Mouse (Mus musculus) thymus, postnatal 25 days (tissue): ENCODE data around the gene Sdhaf3.
A peak's percentile ranks its signal among the peaks of the same experiment; 100 is the strongest.
"Not testable (repeated sequence)": the region's sequence is repeated elsewhere in the genome, so short reads cannot be mapped to it uniquely, and the experiment has no call there.

Experiments used
- DNase-seq: peaks from one replicate; pipeline ENCODE4 v3.0.0; 2022

Gene Sdhaf3

DNA sequence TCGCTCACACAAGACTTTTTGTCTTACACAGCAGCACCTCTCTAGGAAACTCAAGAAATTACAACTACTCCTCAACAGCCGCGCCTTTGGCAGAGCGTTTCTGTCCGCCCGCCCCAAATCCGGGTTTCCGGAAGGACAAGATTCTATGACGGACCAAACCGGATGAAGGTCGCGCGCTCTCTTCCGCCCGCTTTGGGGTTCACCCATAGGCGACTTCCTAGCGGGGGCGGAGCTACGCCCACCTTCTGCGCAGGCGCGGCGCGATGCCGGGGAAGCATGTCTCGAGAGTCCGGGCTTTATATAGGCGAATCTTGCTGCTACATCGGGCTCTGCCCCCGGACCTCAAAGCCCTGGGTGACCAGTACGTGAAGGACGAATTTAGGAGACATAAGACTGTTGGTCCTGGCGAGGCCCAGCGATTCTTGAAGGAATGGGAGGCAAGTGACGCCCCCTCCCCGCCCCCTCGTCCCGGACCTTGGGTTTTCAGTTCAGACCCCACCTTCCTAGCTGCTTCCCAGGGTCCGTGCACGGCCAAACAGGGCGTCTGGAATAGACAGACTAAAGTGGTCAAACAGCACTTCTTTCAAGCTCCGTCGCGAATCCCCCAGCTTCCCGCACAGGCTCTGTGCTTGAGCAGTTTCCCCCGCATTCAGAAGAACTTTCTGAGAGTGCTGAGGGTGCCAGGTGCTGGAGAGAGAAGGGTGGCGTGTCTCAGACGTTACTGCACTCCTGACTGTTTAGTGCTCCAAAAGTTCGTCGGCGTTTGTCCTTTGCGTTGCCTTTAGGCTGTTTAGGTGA is at the start of gene Sdhaf3:
Gene Sdhaf3 (plus strand): TSS at position 241 of the 798 bp plus-strand sequence.
- DNase-seq, result peak; percentile 96

DNA sequence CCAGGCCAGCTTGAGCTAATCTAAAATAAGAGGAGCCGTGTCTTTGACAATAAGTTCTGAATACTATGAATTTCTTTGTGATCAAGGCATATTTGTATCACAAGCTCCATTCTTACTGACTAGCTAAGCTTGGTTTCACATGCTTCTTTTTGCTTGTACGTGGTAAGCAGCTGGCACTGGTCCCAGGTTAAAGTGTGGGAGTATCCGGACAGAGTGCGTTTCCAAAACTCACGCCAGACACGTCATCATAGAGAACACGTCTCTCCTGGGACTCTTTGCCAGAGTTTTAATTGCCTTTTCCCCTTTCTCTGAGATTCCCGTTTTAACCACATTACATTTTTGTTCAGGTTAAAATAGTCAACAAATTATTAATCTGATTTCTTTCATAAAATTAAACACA is 46.2 kb upstream of the Sdhaf3 start:
- DNase-seq, result no peak

DNA sequence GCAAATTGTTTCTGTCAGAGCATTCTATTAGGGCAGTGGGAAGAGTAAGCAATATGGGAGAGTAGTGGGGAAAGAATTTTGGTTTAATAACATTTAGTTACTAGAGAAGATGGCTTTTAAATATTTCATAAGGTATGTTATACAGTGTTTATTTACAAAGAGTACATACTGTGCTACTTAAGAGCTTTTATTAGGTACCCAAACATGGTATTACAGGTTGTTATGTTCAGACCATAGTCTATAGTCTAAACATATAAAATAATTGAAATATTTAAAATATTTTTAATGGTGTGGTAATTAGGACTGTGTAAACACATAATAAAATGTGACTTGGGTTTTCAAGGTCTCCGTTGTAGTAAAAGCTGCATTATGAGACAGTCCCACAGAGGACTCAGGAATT is 41.5 kb upstream of the Sdhaf3 start:
- no peak for DNase-seq

DNA sequence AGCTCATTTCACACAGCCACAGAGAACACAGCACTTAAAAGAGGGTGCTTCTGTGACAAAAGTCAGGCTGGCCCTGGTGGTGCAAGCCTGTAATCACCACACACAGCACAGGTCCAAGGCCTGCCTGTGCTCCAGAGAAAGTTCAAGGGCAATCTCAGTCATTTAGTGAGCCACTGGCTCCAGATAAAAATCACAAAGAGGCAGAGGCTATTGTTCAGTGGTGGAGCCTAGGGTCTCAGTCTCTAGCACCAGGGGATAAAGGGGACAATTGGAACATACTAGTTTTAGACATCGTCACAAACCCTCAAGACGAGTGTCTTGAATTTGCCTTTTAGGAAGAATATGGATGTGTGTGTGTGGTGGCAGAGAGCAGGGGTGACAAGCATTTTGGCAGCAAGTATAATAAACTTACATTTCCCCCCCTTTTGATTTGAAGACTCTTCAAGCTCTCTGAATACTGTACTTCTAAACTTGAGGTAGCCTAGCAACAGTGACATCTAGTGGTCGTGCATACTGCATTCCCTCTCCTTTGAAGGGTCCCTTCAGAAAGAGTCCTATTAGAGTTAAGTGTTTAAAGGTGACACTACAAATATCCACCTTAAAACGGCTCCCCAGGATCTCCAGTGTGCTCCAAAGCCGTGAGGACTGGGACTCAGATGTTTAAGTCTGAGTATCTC is 40.8 kb upstream of the Sdhaf3 start:
- DNase-seq, result peak; percentile 7

DNA sequence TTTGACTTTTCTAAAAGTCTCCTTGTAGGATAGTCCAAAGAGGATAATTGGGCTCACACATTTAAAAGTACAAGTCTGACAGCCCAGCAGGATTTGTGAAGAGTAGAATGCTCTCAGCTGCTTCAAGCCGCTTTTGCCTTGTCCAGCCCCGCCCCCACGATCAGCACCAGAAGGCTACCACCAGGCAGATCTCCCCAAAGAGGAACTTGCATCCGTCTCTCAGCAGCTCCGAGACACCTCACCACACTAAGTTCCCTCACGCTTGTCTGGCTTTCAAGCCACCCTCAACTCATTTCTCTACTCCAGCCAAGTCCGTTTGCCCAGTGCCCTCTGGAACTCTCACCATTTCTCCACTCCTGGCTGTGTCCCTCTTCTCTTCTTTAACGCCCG is 40.3 kb upstream of the Sdhaf3 start:
- no peak for DNase-seq

DNA sequence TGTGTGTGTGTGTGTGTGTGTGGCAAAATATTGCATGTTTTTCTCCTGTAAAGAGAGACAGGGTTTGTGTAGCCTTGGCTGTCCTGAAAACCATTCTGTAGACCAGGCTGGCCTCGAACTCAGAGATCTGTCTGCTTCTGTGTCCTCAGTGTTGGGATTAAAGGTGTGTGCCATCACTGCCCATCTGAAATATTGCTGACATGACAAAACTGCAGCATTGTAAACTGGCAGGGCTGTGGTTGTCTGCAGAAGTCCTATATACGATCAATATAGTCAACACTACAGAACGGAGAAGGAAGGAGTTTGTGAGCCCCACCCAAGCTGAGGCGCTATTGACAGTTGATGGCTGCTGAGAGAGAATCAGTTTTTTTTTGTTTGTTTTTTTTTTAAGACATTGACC is 38.5 kb upstream of the Sdhaf3 start:
- no peak for DNase-seq

DNA sequence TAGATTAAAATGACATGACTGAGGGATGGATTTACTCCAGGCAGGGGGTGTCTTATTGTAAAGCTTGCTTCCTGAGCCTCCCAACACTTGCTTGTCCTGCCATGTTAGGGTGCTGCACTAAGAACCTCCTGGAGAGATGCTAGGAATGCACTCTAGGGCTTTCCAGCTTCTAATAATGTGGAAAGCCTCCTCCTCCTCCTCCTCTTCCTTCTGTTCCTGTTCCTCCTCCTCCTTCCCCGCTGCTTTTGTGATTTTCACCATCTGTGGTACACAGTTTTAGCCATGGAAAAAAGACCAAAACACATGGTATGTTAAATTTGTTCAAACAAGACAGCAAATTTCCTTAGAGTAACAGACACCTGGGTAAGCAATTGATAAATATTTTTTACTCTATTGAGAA is 30.5 kb upstream of the Sdhaf3 start:
- no peak for DNase-seq

DNA sequence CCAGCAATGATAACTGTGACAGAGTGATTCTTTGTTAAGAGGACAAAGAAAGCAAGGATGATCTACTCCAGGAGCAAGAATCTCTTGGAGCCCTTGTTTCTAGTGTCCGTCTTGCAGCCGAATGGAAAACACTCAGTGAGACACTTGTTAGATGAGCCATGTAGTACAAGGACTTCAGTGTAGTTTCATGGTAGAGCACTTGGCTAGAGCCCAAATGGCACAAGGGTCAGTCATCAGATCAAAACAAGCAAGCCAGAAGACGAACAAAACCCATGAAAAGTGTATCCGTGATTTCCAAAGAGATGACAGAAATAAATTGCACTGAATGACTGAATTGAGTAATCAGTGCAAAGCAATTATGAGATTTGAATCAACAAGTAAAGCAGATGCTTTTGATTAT is 25.0 kb upstream of the Sdhaf3 start:
- no peak for DNase-seq

DNA sequence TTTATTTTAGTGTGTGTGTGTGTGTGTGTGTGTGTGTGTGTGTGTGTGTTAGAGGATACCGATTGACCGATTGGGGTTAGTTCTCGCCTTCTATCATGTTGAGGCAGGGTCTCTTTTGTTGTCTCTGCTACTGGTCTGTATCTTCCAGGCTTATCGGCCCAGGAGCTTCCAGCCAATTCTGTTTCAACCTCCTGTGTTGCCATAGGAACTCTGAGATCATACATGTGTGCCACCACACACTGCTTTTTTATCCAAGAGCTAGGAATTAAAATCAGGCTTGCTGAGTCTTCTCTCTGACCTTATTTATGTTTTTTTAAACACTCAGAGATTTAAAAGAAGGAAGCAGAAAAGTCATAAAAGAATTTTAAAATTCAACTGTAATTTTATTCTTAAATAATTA is 24.3 kb upstream of the Sdhaf3 start:
- no peak for DNase-seq

DNA sequence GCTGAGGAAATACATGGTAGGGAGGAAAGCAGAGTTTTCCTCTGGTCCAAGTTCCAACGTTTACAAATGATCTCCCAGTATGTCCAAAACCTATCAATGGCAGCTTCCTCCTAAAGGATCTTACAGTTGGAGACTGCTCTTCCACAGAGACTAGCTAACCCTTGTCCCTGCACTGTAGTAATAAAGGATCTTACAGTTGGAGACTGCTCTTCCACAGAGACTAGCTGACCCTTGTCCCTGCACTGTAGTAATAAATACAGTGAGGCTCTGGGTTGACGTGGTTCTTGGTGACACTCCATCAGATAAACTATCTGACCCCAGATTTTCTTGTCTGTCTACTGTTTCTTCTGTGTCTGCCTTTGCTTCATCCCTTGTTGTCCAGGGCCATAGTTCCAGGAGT is 15.0 kb upstream of the Sdhaf3 start:
- no peak for DNase-seq

DNA sequence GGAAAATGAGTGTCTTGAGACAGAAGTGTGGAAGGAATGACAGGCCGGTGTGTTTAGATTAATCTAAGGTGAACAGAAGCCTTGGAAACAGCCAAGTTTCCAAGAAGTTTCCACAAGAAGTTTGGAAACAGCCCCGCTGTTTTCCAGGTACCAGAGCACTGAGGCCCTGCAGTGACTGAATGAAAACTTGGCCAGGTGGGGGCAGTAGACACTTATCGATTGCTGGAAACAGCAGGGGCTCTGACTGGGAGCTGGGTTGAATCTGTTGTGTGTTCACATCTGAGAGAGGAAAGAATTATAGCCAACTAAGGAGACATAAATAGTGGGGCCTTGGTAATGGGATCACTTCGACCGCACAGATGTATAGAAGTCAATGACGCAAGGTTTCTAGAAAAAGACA is 13.0 kb upstream of the Sdhaf3 start:
- DNase-seq, result peak; percentile 19

DNA sequence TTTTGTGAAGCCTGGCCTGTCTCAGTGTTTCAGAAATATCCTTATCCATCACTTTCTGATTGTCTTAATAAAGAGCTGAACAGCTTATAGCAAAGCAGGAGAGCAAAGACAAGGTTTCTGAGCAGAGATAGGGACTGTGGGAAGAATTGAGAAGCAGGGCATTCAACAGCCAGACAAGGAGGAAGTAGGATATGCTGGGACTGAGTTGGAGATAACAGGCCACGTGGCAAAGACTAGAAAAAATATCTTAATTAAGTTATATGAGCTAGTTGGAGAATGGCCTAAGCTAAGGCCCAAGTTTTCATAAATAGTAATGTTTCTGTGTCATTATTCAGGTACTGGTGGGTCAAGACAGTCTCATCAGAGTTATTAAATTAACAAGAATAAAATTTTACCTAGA is 8.2 kb upstream of the Sdhaf3 start:
- no peak for DNase-seq

DNA sequence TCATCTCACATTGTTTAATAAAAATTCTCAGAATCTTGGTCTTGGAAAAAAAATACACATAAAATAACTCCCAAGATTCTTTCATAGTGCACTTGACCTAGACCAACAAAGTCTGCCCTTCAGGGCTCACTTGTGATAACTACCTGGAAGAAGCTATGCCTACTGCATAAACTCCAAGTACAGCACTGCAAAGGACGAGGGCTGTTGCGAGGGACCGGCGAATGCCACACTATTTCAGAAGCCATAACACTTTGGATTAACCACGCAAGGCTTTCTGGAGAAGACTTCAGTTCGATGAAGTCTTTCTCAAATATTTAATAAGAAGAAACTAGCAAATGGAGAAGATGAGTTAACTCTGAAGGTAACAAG is 425 bp upstream of the Sdhaf3 start:
- no peak for DNase-seq

DNA sequence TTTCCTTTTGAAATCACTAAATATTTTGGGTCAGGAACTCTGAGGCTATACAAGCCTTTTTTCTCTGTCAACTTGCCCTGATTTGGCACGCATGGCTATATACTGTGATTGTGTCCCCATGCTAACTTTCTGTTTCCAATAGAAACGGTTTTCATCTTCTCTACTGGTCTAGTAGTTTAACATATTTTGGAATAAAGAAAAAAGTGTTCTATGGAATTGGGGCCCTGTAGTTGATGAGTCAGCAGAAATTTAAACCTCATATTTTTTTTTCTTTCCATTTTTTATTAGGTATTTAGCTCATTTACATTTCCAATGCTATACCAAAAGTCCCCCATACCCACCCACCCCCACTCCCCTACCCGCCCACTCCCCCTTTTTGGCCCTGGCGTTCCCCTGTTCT is 3.4 kb downstream of the Sdhaf3 start:
- not testable (repeated sequence) for DNase-seq

DNA sequence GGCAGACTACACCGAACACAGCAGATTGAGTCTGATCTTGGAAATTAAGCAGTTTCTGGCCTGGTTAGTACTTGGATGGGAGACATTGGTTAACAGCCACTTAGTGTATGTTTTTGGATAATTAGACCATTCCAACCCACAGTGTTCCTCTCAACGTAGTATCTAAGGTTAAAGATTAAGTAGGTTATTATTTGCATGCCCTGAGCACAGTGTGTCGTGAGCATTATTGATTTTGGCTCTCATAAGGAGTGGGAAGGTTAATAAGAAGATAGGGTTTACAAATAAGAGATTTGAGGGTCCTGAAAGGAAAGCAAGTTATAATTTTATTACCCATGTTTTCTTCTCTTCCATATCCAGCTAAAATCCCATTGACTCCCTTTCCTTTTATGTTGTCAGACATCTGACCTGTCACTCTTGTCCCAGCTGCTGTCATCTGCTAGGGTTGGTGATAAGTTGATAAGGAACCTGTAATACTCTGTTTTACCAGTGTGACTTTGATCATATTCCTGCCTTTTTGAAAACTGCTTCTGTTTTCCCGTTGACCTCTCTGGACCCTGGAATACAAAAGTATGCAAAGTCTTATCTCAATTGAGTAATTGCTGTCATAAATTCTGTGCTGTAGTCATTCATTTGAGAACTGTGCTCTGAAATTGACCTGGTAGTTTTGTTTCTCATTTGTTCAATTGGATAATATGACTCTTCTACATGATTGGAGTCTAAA is 41.6 kb downstream of the Sdhaf3 start:
- no peak for DNase-seq

DNA sequence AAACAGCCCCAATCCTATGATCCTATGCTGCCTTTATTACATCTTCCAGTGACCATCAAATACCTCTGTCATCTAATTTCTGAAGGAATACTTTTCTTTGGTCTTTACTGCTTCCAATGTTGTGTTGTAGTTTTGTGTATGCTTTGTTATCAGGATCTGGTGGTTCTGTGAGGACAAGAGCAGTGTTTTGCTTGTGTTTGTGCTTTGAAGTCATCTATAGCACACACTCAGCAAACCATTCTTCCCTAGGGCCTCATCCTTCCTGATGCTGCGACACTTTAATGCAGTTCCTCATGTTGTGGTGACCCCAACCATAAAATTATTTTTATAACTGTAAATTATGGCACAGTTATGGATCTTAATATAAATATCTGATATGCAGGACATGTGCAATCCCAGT is 42.2 kb downstream of the Sdhaf3 start:
- DNase-seq, result no peak

DNA sequence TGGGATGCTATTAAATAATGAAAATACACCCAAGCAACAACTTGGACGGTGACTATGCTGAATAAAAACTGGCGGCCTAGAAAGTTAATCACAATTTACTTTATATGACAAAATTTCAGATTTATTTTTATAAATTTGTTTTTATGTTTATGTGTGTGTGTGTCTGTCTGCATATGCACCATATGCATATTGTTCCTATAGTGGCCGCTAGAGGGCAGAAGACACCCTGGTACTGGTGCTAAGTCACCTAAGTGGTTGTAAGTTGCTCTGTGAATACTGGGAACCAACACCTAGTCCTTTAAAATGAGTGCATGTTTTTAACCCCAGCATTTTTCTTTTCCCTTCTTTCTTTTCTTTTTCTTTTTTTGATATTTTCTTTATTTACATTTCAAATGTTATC is 43.2 kb downstream of the Sdhaf3 start:
- DNase-seq, result no peak

DNA sequence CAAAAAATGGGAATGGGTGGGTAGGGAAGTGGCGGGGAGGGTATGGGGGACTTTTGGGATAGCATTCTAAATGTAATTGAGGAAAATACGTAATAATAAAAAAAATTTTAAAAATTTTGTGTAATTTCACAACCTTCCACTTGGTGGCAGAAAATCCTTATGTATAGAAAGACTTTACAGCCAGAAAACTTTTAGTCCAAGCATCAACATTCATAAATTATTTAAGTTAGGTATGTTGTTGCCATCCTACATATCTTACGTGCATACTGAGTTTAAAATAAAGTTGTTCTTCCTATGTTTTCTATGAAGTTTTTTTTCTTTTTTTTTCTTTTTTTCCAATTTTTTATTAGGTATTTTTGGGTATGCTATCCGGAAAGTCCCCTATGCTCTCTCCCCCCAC is 47.3 kb downstream of the Sdhaf3 start:
- DNase-seq, result no peak

DNA sequence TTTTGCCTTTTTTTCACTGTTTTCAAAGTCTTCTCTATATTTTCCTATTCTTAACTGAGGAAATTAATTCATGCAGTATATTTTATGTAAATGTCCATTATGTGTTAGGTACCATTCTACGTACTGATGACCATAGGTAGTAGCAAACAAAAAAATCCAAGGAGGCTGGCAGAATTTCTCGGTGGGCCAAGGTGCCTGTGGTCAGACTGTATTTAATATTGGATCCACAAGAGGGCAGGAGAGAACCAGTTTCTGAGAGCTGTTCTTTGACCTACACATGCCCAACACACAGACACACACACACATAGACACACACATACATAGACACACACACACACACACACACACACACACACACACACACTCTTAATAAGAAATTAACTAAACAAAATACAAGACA is 48.2 kb downstream of the Sdhaf3 start:
- DNase-seq, result no peak

DNA sequence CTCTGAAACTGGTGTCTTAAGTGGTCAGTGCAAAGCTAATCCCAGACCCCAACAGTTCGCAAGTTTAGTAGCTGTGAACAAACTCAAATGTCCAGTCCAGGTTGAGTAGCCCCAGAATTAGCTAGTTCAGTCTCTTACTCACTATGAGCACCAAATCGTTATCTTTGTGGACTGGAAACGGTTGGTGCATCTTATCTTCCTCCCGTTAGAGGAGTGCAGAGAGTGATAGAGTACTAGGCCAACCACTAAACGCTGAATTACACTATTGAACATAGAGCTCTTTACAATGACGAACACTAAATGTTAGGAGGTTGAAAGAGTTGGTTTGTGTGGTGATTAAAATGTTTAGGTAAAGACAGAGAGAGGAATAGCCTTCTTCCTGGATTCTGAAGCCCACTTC is 82.3 kb downstream of the Sdhaf3 start:
- no peak for DNase-seq

DNA sequence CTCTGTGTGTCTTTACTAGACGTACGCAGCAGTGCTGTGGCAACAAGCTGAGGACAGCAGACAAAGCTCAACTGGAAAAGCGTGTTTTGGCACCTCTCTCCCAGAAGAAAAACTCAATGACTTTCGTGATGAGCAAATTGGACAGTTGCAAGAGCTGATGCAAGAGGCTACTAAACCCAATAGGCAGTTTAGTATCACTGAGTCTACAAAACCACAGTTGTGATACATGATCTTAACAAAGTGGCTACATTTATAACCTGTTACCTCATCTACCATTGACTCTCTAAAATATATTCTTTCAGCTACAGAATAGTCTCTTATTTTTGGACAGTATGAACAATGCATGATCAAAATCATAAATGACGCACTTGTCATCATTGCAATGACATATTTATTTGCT is 83.0 kb downstream of the Sdhaf3 start:
- no peak for DNase-seq

DNA sequence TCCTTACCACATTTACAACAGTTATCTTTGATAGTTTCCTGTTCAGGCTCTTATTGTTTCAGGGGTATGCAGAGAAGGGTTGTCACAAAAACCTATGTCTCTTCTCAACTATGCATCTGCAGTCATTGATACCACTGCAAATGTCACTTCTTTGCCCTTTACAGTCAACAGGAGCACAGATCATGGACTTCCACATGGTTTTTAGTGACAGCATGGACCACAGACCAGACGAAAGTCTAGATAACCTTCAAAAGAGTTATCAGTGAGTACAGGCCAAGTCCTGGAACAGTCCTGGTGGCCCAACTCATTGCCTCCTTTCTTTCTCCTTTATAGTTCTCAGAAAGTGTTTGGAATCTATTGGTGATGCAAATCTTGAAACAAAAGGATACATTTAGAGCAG is 86.1 kb downstream of the Sdhaf3 start:
- no peak for DNase-seq

DNA sequence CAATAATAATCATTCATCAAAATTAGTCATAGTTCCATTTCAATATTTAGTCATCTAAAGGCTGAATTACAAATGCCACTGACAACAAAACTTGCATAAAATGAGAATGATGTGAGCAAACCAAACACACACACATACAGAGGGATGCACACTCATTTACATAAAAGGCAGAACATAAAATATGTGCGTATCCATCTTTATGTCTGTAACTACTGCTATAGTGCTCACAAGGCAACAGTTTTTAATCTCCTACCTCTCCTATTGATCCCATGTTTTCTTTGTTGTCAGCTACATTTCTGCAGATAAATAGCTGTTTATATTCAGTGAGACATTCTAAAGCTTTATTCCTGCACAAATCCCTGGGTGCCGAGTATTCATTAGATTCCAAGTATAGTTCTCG is 107.0 kb downstream of the Sdhaf3 start:
- no peak for DNase-seq

DNA sequence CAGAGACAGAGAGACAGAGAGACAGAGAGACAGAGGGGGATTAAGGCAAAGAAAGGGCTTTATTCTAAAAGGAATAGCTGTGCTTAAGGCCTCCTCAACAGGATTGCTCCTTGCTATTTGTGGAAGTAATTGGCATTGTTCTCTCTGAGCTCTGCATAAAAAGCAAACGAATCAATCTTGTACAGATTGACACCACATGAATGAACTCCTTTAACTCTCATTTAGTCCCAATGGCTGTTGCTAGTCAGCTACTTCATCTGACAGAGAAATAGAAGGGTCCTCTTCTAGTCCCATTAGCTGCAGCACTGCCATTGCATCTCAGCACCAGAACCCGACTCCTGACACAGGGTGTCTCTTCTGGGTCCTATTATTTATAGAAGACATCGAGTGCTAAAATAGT is 113.0 kb downstream of the Sdhaf3 start:
- no peak for DNase-seq
